Mouse (Mus musculus): ENCODE data around the gene Alpl. TPM values are rescaled to one million over a fixed set of nuclear protein-coding genes. Genes with fewer than 3 reads are reported as not detected.

Gene Alpl
- 6.2 and 8.3 TPM in 2 replicates for polyA plus RNA-seq (2012; rRNA removed)

DNA sequence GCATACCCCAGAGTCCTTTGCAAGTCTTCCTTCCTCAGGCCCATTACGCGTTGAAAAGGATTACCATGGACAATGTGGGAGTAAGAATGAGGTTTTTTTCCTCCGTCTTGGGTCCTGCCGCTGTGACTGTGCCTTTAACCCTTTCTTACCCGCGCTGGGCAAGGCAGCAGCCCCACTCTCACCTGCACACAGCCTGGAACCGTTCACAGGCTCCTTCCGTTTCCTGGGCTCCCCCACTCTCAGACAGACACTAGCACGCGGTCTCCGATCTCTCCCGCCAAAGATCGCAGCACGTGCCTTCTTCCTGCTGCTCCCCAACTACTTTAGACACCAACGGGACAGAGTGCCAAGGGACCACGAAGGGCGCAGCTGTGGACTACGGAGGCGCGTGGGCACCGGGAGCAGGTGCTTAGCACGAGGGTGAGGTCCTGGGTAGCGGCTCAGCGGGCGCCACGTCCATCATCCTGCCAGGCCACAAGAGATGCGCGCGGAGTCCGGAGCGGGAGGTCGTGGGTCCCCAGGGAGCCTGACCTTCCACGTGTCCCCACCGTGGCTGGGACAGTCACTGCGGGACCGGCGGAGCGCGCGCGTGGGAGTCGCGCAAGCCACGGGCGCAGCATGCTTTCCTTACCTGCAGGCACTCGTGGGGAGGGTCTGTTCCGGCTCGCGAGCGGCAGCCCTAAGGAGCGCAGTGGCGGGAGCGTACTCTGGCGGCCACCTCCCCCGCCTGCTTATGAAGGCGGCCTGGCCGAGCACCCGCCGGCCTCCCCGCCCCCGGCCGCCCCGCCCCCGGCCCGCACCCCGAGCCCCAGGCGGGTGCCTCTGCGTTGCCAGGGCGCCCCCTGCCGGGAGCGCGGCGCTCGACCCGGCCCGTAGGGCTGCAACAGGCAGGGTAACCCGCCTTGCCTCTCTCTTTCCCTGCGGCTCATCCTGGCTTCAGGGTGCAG is at the start of gene Alpl:
TSS of gene Alpl (minus strand) at position 774 of the 947 bp plus-strand sequence.
- no peak within 1 kb of the TSS for H3K27ac ChIP-seq (ENCODE audit: insufficient read depth, low read length)
- TF ChIP-seq CTCF (IDR thresholded peaks at IDR 0.05; ENCODE audit: extremely low read depth, insufficient read depth, insufficient read length, insufficient replicate concordance) (peak; percentile 66), POLR2A (IDR thresholded peaks at IDR 0.05; ENCODE audit: low read depth, low read length) (no peak)
- 2% methylated on average over 77 of the region's 78 CpGs for WGBS
- peak within 1 kb of the TSS; percentile 59; the same call in 1 of the 2 replicates for H3K4me3 ChIP-seq (ENCODE audit: extremely low read depth, insufficient read depth, insufficient read length)
- H3K36me3 ChIP-seq (ENCODE audit: control insufficient read depth, insufficient read depth, low read length) = no peaks in the 10 kb centered on the region
- H3K4me1 ChIP-seq (ENCODE audit: control insufficient read depth, insufficient read depth, insufficient read length) = peaks cover 4% of the 10 kb centered on the region; the same call in 1 of the 2 replicates
- DNase-seq (ENCODE audit: low read depth in 1 of 2, low spot score in 2 of 2) = peak in 1 of 2 experiments; percentile 72
- H3K27me3 ChIP-seq (ENCODE audit: control insufficient read depth, insufficient read depth, low read length) = peaks cover 6% of the 10 kb centered on the region

DNA sequence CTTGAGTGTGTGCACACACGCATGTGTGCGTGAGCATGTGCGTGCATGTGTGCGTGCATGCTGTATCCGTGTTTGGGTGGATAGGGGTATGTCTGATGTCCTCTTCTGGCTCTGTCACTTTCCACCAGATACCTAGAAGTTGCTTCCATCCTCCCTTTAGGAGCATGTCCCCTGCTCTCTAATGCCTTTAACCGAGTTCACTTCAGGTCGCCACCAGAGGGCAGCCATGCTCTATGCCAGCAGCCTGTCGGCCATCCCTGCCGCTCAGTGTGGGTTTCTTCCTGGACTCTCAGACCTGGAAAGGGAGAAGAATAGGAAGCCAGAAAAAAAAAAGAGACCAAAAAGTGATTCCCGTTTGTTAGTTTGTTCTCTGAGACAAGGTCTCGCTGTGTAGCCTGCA is 48.5 kb upstream of the Alpl start:
- 28% methylated on average over 11 of the region's 11 CpGs for WGBS
- H3K4me1 ChIP-seq (ENCODE audit: control insufficient read depth, insufficient read depth, insufficient read length) = no peaks in the 10 kb centered on the region
- DNase-seq (ENCODE audit: low read depth in 1 of 2, low spot score in 2 of 2) = peak in 1 of 2 experiments; percentile 64
- no peak overlapping the region for H3K27ac ChIP-seq (ENCODE audit: insufficient read depth, low read length)
- no peaks in the 10 kb centered on the region for H3K36me3 ChIP-seq (ENCODE audit: control insufficient read depth, insufficient read depth, low read length)
- H3K27me3 ChIP-seq (ENCODE audit: control insufficient read depth, insufficient read depth, low read length) = no peaks in the 10 kb centered on the region
- no peak overlapping the region for H3K4me3 ChIP-seq (ENCODE audit: extremely low read depth, insufficient read depth, insufficient read length)
- TF ChIP-seq CTCF (IDR thresholded peaks at IDR 0.05; ENCODE audit: extremely low read depth, insufficient read depth, insufficient read length, insufficient replicate concordance) (peak; percentile 90; the same call in 1 of the 2 replicates), POLR2A (IDR thresholded peaks at IDR 0.05; ENCODE audit: low read depth, low read length) (no peak)

DNA sequence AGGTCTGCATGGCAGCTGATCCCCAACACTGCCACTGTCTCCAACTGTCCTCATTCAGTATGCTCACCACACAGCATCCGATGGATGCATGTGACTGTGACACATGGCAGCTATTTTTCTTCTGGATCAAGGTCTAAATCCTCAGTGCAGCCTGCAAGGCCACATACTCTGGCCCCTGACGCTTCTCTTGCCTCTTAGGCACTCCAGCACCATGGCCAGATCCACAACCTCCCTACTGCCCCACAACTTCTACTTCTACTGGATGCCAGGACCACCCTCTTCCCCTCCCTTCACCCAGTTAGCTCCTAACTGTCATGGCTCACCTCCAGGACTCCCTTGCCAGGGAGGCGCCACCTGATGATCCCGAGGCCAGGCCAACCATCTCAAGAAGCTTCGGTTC is 43.3 kb upstream of the Alpl start:
- no peak for DNase-seq (ENCODE audit: low read depth in 1 of 2, low spot score in 2 of 2)
- 82% methylated on average over 5 of the region's 5 CpGs for WGBS
- Histone ChIP-seq H3K4me3 (ENCODE audit: extremely low read depth, insufficient read depth, insufficient read length) (no peak overlapping the region), H3K36me3 (ENCODE audit: control insufficient read depth, insufficient read depth, low read length) (no peaks in the 10 kb centered on the region), H3K27me3 (ENCODE audit: control insufficient read depth, insufficient read depth, low read length) (no peaks in the 10 kb centered on the region), H3K27ac (ENCODE audit: insufficient read depth, low read length) (no peak overlapping the region), H3K4me1 (ENCODE audit: control insufficient read depth, insufficient read depth, insufficient read length) (no peaks in the 10 kb centered on the region; the same call in 1 of the 2 replicates)
- TF ChIP-seq CTCF (IDR thresholded peaks at IDR 0.05; ENCODE audit: extremely low read depth, insufficient read depth, insufficient read length, insufficient replicate concordance) = no peak
- TF ChIP-seq POLR2A (IDR thresholded peaks at IDR 0.05; ENCODE audit: low read depth, low read length) = no peak

DNA sequence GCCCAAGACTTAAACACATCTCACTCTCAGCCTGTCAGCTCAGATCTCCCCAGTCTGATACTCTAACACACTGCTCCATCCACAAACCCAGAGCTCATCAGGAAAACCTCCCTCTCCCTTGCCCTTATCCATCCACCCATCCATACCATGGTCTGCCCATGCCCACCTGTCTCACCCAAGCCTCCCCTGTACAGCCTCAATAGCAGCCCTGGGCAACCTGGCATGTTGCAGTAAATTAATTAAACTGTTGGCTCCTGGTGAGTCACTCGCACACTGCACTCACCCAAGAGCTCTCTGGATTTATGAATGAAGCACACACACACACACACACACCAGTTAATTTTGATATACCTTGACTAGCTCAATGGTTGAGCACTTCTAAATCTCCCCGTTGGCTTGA is 42.6 kb upstream of the Alpl start:
- H3K27me3 ChIP-seq (ENCODE audit: control insufficient read depth, insufficient read depth, low read length) = no peaks in the 10 kb centered on the region
- TF ChIP-seq POLR2A (IDR thresholded peaks at IDR 0.05; ENCODE audit: low read depth, low read length) (no peak), CTCF (IDR thresholded peaks at IDR 0.05; ENCODE audit: extremely low read depth, insufficient read depth, insufficient read length, insufficient replicate concordance) (no peak)
- H3K27ac ChIP-seq (ENCODE audit: insufficient read depth, low read length) = no peak overlapping the region
- 93% methylated on average over 2 of the region's 2 CpGs for WGBS
- H3K4me1 ChIP-seq (ENCODE audit: control insufficient read depth, insufficient read depth, insufficient read length) = no peaks in the 10 kb centered on the region; the same call in 1 of the 2 replicates
- no peak overlapping the region for H3K4me3 ChIP-seq (ENCODE audit: extremely low read depth, insufficient read depth, insufficient read length)
- no peaks in the 10 kb centered on the region for H3K36me3 ChIP-seq (ENCODE audit: control insufficient read depth, insufficient read depth, low read length)
- no peak for DNase-seq (ENCODE audit: low read depth in 1 of 2, low spot score in 2 of 2)

DNA sequence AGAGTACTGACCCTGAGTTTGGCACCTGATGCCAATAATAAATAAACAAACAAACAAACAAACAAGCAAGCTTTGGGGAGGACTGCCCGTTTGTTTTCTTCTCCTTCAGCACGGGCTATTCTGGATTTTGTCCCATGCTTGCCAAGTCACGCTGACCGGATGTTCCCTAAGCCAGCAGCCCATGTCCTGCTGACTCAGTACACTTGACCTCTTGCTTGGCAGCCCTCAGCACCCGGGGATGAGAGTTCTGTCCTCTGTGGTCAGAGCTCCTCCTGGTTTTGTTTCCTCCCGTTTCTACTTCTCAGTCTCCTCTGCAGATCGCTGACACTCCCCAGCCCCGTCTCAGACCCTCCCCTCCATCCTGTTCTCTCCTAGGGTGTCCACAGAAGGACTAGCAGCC is 41.6 kb upstream of the Alpl start:
- H3K4me1 ChIP-seq (ENCODE audit: control insufficient read depth, insufficient read depth, insufficient read length) = no peaks in the 10 kb centered on the region; the same call in 1 of the 2 replicates
- 57% methylated on average over 8 of the region's 8 CpGs for WGBS
- H3K36me3 ChIP-seq (ENCODE audit: control insufficient read depth, insufficient read depth, low read length) = no peaks in the 10 kb centered on the region
- TF ChIP-seq POLR2A (IDR thresholded peaks at IDR 0.05; ENCODE audit: low read depth, low read length) (no peak), CTCF (IDR thresholded peaks at IDR 0.05; ENCODE audit: extremely low read depth, insufficient read depth, insufficient read length, insufficient replicate concordance) (no peak)
- H3K27me3 ChIP-seq (ENCODE audit: control insufficient read depth, insufficient read depth, low read length) = no peaks in the 10 kb centered on the region
- no peak overlapping the region; the same call in 1 of the 2 replicates for H3K27ac ChIP-seq (ENCODE audit: insufficient read depth, low read length)
- no peak overlapping the region for H3K4me3 ChIP-seq (ENCODE audit: extremely low read depth, insufficient read depth, insufficient read length)
- DNase-seq (ENCODE audit: low read depth in 1 of 2, low spot score in 2 of 2) = no peak

DNA sequence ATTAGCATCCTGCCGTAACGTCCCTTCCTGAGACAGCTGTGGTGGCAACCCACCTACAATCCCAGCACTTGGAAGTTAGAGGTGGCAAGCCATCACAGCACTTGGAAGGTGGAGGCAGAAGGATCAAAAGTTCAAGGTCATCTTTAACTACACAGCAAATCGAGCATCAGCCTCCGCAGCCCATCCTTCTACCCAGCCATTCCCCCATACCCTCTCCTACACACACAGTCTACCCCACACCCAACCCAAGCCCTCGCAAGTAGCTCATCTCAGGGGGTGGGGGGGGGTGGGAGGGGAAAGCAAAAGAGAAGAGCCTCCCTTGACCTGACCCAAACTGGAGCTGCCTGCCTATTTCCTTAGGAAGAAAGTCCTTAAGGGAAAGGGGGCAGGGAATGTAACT is 40.6 kb upstream of the Alpl start:
- Histone ChIP-seq H3K27ac (ENCODE audit: insufficient read depth, low read length) (no peak overlapping the region), H3K36me3 (ENCODE audit: control insufficient read depth, insufficient read depth, low read length) (no peaks in the 10 kb centered on the region), H3K4me3 (ENCODE audit: extremely low read depth, insufficient read depth, insufficient read length) (no peak overlapping the region), H3K4me1 (ENCODE audit: control insufficient read depth, insufficient read depth, insufficient read length) (no peaks in the 10 kb centered on the region; the same call in 1 of the 2 replicates), H3K27me3 (ENCODE audit: control insufficient read depth, insufficient read depth, low read length) (no peaks in the 10 kb centered on the region)
- no peak for DNase-seq (ENCODE audit: low read depth in 1 of 2, low spot score in 2 of 2)
- no peak for TF ChIP-seq POLR2A (IDR thresholded peaks at IDR 0.05; ENCODE audit: low read depth, low read length)
- TF ChIP-seq CTCF (IDR thresholded peaks at IDR 0.05; ENCODE audit: extremely low read depth, insufficient read depth, insufficient read length, insufficient replicate concordance) = no peak
- WGBS = 82% methylated on average over 5 of the region's 5 CpGs

Data from spleen, adult 2 months (tissue).